Mouse (Mus musculus): Measurements from ENCODE around the gene Dppa3. TPM values are rescaled to one million over a fixed set of nuclear protein-coding genes. Genes with fewer than 3 reads are reported as not detected.

The Dppa3 gene
- polyA plus RNA-seq, 1 experiment from 2014 or later = not detected

- H3K4me2 ChIP-seq (ENCODE audit: low read length) = no peak overlapping the region
- ATAC-seq (replicated peaks; ENCODE audit: low FRiP score, low TSS enrichment, low read depth) = no peak
- 66% methylated on average over 5 of the region's 5 CpGs for WGBS
- H3K4me1 ChIP-seq (replicated peaks; ENCODE audit: control insufficient read depth, insufficient read depth, low read length) = no peaks in the 10 kb centered on the region
- no peaks in the 10 kb centered on the region for H3K36me3 ChIP-seq (ENCODE audit: control insufficient read depth, insufficient read depth, low read length)
- no peak overlapping the region for H3K4me3 ChIP-seq (ENCODE audit: low read depth, low read length)
- H3K9ac ChIP-seq (ENCODE audit: low read length) = no peak overlapping the region
- DNase-seq (ENCODE audit: low spot score) = no peak
- H3K27ac ChIP-seq (ENCODE audit: low read depth) = no peak overlapping the region
- no peaks in the 10 kb centered on the region for H3K9me3 ChIP-seq (ENCODE audit: control insufficient read depth, low read length)
- H3K27me3 ChIP-seq (replicated peaks; ENCODE audit: control insufficient read depth, insufficient read depth, low read length) = no peaks in the 10 kb centered on the region
Measured at GRCm38 (mm10) chr6:122650398-122650980, 24.3 kb downstream of the Dppa3 start.

DNA sequence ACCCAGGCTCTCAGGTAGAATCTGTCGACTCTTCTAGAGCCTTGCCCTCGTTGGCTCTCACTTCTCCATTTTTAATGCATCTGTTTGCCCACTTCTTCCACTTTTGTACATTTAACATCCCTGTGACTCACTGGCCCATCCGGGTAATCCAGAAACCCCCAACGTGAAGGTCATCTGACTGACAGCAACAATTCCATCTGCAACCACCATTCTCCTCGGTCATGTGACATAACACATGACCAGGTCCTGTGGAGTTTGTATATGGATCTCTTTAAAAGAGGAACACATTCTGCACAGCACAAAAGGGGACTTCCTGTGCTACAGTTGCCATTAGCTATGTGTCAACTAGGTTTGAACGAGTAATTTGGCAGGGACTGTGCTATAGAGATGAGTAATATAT, 28.1 kb downstream of the Dppa3 start:
- no peak overlapping the region for H3K27ac ChIP-seq (ENCODE audit: low read depth)
- no peak overlapping the region for H3K4me3 ChIP-seq (ENCODE audit: low read depth, low read length)
- no peak for ATAC-seq (replicated peaks; ENCODE audit: low FRiP score, low TSS enrichment, low read depth)
- DNase-seq (ENCODE audit: low spot score) = no peak
- WGBS = 76% methylated on average over 6 of the region's 6 CpGs
- H3K4me1 ChIP-seq (replicated peaks; ENCODE audit: control insufficient read depth, insufficient read depth, low read length) = no peaks in the 10 kb centered on the region
- H3K27me3 ChIP-seq (replicated peaks; ENCODE audit: control insufficient read depth, insufficient read depth, low read length) = no peaks in the 10 kb centered on the region
- no peaks in the 10 kb centered on the region for H3K9me3 ChIP-seq (ENCODE audit: control insufficient read depth, low read length)
- H3K4me2 ChIP-seq (ENCODE audit: low read length) = no peak overlapping the region
- H3K9ac ChIP-seq (ENCODE audit: low read length) = no peak overlapping the region
- H3K36me3 ChIP-seq (ENCODE audit: control insufficient read depth, insufficient read depth, low read length) = no peaks in the 10 kb centered on the region

GRCm38 (mm10) chr6:122657630-122658029, 31.4 kb downstream of the Dppa3 start:
- H3K27ac ChIP-seq (ENCODE audit: low read depth) = no peak overlapping the region
- H3K9ac ChIP-seq (ENCODE audit: low read length) = no peak overlapping the region
- ATAC-seq (replicated peaks; ENCODE audit: low FRiP score, low TSS enrichment, low read depth) = no peak
- no peaks in the 10 kb centered on the region for H3K36me3 ChIP-seq (ENCODE audit: control insufficient read depth, insufficient read depth, low read length)
- H3K9me3 ChIP-seq (ENCODE audit: control insufficient read depth, low read length) = no peaks in the 10 kb centered on the region
- DNase-seq (ENCODE audit: low spot score) = no peak
- 80% methylated on average over 5 of the region's 5 CpGs for WGBS
- no peak overlapping the region for H3K4me3 ChIP-seq (ENCODE audit: low read depth, low read length)
- no peak overlapping the region for H3K4me2 ChIP-seq (ENCODE audit: low read length)
- no peaks in the 10 kb centered on the region; the same call in 1 of the 2 replicates for H3K4me1 ChIP-seq (replicated peaks; ENCODE audit: control insufficient read depth, insufficient read depth, low read length)
- H3K27me3 ChIP-seq (replicated peaks; ENCODE audit: control insufficient read depth, insufficient read depth, low read length) = no peaks in the 10 kb centered on the region

GRCm38 (mm10) chr6:122659567-122659966, 33.4 kb downstream of the Dppa3 start:
- H3K27ac ChIP-seq (ENCODE audit: low read depth) = no peak overlapping the region
- H3K4me2 ChIP-seq (ENCODE audit: low read length) = no peak overlapping the region
- no peaks in the 10 kb centered on the region for H3K27me3 ChIP-seq (replicated peaks; ENCODE audit: control insufficient read depth, insufficient read depth, low read length)
- no peak overlapping the region for H3K9ac ChIP-seq (ENCODE audit: low read length)
- no peak overlapping the region for H3K4me3 ChIP-seq (ENCODE audit: low read depth, low read length)
- WGBS = 14% methylated on average over 7 of the region's 7 CpGs
- no peaks in the 10 kb centered on the region; the same call in 1 of the 2 replicates for H3K4me1 ChIP-seq (replicated peaks; ENCODE audit: control insufficient read depth, insufficient read depth, low read length)
- DNase-seq (ENCODE audit: low spot score) (peak; percentile 60), ATAC-seq (replicated peaks; ENCODE audit: low FRiP score, low TSS enrichment, low read depth) (no peak)
- no peaks in the 10 kb centered on the region for H3K9me3 ChIP-seq (ENCODE audit: control insufficient read depth, low read length)
- no peaks in the 10 kb centered on the region for H3K36me3 ChIP-seq (ENCODE audit: control insufficient read depth, insufficient read depth, low read length)

DNA sequence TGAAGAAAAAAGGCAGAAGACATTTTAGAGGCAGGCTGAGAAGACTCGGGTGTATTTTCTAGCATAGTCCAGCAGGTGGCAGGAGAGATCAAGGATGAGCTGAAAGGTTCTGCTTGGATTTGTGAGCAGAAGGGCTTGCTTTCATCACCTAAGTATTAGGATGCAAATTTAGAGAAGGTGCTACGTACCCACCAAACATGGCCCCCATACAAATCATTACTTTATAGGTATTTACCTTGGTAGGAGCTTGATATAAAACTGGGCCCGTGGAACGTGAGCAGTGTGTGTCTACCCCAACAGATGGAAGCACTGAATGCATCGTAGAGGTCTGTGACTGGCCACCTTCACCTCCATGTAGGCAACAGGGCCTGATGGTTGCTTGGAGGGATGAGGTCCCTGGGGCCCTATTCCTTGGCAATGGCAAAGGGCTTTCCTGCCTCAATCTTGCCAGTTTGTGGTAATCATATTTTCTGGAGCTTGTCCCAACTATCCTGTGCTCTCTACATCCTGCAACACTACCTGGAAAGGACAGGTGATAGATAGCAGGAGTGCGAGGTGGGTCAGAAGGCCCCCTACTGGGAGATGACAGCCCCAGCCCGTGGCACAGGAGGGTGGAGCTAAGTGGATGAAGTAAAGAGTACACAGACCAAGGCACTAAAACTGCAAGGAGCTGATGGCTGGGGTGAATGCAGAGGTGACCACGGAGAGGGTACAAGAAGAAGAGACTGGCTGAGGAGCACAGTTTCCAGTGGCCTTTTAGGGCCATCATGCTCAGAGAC, 34.6 kb downstream of the Dppa3 start:
- Histone ChIP-seq H3K4me1 (replicated peaks; ENCODE audit: control insufficient read depth, insufficient read depth, low read length) (peaks cover under 1% of the 10 kb centered on the region; the same call in 1 of the 2 replicates), H3K36me3 (ENCODE audit: control insufficient read depth, insufficient read depth, low read length) (no peaks in the 10 kb centered on the region), H3K27me3 (replicated peaks; ENCODE audit: control insufficient read depth, insufficient read depth, low read length) (no peaks in the 10 kb centered on the region), H3K27ac (ENCODE audit: low read depth) (no peak overlapping the region), H3K4me3 (ENCODE audit: low read depth, low read length) (no peak overlapping the region), H3K9ac (ENCODE audit: low read length) (no peak overlapping the region), H3K4me2 (ENCODE audit: low read length) (no peak overlapping the region), H3K9me3 (ENCODE audit: control insufficient read depth, low read length) (no peaks in the 10 kb centered on the region)
- no peak for ATAC-seq (replicated peaks; ENCODE audit: low FRiP score, low TSS enrichment, low read depth)
- WGBS = 34% methylated on average over 8 of the region's 8 CpGs
- peak; percentile 75 for DNase-seq (ENCODE audit: low spot score)

DNA sequence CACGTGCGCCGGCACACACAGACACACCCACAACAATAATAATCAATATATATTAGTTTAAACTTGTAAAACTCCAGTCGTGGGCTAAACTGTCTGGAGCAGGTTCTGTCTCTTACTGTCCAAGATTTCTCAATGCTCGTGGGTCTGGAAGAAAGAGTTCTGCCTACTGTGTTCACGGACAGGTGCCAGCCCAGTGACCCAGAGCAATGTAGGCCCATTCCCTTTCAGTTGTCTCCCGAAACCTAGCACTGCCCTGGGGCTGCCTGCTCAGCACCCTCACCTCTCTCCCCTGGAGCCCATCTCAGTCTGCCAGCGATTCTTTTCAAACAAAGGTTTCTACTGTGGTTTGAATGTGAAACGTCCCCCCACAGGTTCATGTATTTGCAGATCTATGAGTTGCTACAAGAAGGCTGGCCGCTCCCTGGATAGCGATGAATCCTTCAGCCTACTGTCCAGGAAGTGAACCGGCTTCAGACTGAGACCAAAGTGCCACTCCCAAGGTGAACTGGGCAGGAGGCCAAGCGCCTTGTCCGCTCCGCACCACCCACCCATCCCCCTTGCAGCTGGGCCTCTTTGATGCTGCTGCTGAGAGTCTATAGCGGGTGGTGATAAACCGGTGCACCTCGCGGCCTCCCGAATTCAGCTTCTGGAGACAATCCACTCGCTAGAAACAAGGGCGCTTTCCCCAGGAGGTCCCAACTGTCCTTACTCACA, 36.5 kb downstream of the Dppa3 start:
- Histone ChIP-seq H3K4me3 (ENCODE audit: low read depth, low read length) (no peak overlapping the region), H3K4me2 (ENCODE audit: low read length) (no peak overlapping the region), H3K9me3 (ENCODE audit: control insufficient read depth, low read length) (no peaks in the 10 kb centered on the region), H3K36me3 (ENCODE audit: control insufficient read depth, insufficient read depth, low read length) (no peaks in the 10 kb centered on the region), H3K27ac (ENCODE audit: low read depth) (no peak overlapping the region), H3K4me1 (replicated peaks; ENCODE audit: control insufficient read depth, insufficient read depth, low read length) (peaks cover 5% of the 10 kb centered on the region; the same call in 1 of the 2 replicates), H3K27me3 (replicated peaks; ENCODE audit: control insufficient read depth, insufficient read depth, low read length) (no peaks in the 10 kb centered on the region), H3K9ac (ENCODE audit: low read length) (no peak overlapping the region)
- DNase-seq (ENCODE audit: low spot score) = no peak
- WGBS = 32% methylated on average over 22 of the region's 22 CpGs
- ATAC-seq (replicated peaks; ENCODE audit: low FRiP score, low TSS enrichment, low read depth) = peak; percentile 61; the same call in 1 of the 2 replicates

DNA sequence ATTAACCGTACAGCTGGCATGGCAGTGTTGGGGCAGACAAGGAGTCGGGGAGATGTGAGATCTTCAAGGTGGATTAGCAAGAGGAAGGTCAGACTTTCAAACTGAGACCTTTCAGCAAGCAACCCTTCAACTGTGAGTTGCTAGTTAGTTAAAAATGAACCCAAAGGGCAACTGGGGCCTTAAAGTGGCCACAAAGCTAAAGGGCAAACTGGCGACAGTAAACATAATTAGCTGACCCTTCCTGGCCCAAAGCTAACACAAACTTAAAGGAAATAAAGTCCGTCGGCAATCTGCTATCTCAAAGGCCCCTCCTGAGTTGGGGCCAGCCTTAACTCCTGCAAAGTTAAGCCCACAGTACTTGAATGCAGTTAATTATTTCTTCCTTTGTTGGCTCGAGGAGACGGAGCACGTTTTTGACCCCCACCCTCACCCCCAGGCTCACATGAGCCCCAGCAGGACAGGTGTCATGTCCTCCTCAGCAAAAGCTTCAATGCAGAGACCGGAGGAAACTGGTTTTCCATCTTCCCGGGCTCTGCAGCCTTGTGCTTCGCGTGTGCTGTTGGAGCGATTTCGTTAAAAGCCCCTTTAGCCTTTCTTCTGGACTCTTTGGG, 37.5 kb downstream of the Dppa3 start:
- no peaks in the 10 kb centered on the region for H3K36me3 ChIP-seq (ENCODE audit: control insufficient read depth, insufficient read depth, low read length)
- H3K4me1 ChIP-seq (replicated peaks; ENCODE audit: control insufficient read depth, insufficient read depth, low read length) = peaks cover 5% of the 10 kb centered on the region; the same call in 1 of the 2 replicates
- H3K9ac ChIP-seq (ENCODE audit: low read length) = no peak overlapping the region
- H3K4me2 ChIP-seq (ENCODE audit: low read length) = no peak overlapping the region
- no peak overlapping the region for H3K27ac ChIP-seq (ENCODE audit: low read depth)
- ATAC-seq (replicated peaks; ENCODE audit: low FRiP score, low TSS enrichment, low read depth) = no peak; the same call in 1 of the 2 replicates
- H3K4me3 ChIP-seq (ENCODE audit: low read depth, low read length) = no peak overlapping the region
- no peaks in the 10 kb centered on the region for H3K9me3 ChIP-seq (ENCODE audit: control insufficient read depth, low read length)
- no peaks in the 10 kb centered on the region for H3K27me3 ChIP-seq (replicated peaks; ENCODE audit: control insufficient read depth, insufficient read depth, low read length)
- WGBS = 35% methylated on average over 14 of the region's 14 CpGs
- no peak for DNase-seq (ENCODE audit: low spot score)

GRCm38 (mm10) chr6:122665866-122666265, 39.7 kb downstream of the Dppa3 start:
- peaks cover 9% of the 10 kb centered on the region; the same call in 1 of the 2 replicates for H3K4me1 ChIP-seq (replicated peaks; ENCODE audit: control insufficient read depth, insufficient read depth, low read length)
- no peak overlapping the region for H3K4me2 ChIP-seq (ENCODE audit: low read length)
- ATAC-seq (replicated peaks; ENCODE audit: low FRiP score, low TSS enrichment, low read depth) (no peak), DNase-seq (ENCODE audit: low spot score) (no peak)
- H3K9ac ChIP-seq (ENCODE audit: low read length) = no peak overlapping the region
- H3K27me3 ChIP-seq (replicated peaks; ENCODE audit: control insufficient read depth, insufficient read depth, low read length) = no peaks in the 10 kb centered on the region
- H3K4me3 ChIP-seq (ENCODE audit: low read depth, low read length) = no peak overlapping the region
- H3K27ac ChIP-seq (ENCODE audit: low read depth) = no peak overlapping the region
- no peaks in the 10 kb centered on the region for H3K9me3 ChIP-seq (ENCODE audit: control insufficient read depth, low read length)
- H3K36me3 ChIP-seq (ENCODE audit: control insufficient read depth, insufficient read depth, low read length) = no peaks in the 10 kb centered on the region
- 39% methylated on average over 7 of the region's 7 CpGs for WGBS

All from intestine, embryonic 14.5 days (tissue).